Mouse (Mus musculus): ENCODE measurements around the gene Acss3. TPM values are rescaled to one million over a fixed set of nuclear protein-coding genes. Genes with fewer than 3 reads are reported as not detected.

The Acss3 gene
- total RNA-seq, 2 experiments from 2014 or later: 2.7 to 8.1 TPM

Other genes with a start within 250 kb of the Acss3 start
- 1 to 10 TPM; 1.2 to 1.5 TPM for gene Lin7a, start 148.0 kb upstream of the Acss3 start, total RNA-seq (2021)

Data from heart, adult 18-20 months (tissue).